Mouse (Mus musculus) heart, postnatal 36 days (tissue): Measurements from ENCODE around the gene Cd300e. TPM values are rescaled to one million over a fixed set of nuclear protein-coding genes. Genes with fewer than 3 reads are reported as not detected.
"Not testable (repeated sequence)": the region's sequence is repeated elsewhere in the genome, so short reads cannot be mapped to it uniquely, and the experiment has no call there.

ENCODE experiments used
- DNase-seq, 2 experiments: peaks; one replicate each; pipeline ENCODE4 v3.0.0; 2021 to 2022
- intact Hi-C: fragments of 180-260 bp; cut with DNase I; formaldehyde crosslinking; loops from one replicate; pipeline ENCODE4 v1.15.1; 2025
- total RNA-seq, 2 experiments: library from RNA; stranded (reverse); gene quantifications; 2 replicates each; pipeline ENCODE4 v1.2.3; 2021

Gene Cd300e
- total RNA-seq, 2 experiments from 2014 or later, result 0.22 to 0.49 TPM

DNA sequence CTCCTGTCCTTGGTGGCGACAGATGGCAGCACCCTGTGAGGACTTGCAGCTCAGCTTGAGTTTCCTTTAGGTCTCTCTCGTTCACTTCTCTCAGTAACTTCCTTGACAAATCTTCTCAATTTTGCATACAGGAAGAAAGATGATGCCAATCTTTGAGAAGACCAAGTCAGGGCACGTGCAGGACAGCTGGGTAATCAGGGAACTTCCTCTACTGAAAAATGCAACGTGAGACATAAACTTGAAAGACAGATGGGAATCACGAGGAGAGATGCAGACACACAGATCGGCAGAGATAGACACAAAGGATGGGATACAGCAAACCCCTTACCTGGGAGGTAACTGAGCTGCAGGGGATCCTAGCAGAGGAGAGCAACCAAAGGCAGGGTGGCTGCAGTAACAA, 35.1 kb downstream of the Cd300e start, which contains the start of gene Cd300ld4:
Cd300ld4 (minus strand) TSS at position 101 of the 400 bp plus-strand sequence.
- DNase-seq, intact Hi-C loops: not testable (repeated sequence)

- DNase-seq, intact Hi-C loops: not testable (repeated sequence)
Observed at GRCm38 (mm10) chr11:115016093-115016492, 45.9 kb downstream of the Cd300e start, which contains the start of gene Cd300ld2. TSS of gene Cd300ld2 (minus strand) at chr11:115016193.

GRCm38 (mm10) chr11:115004070-115004469, 57.9 kb downstream of the Cd300e start:
- DNase-seq, result no peak

More at GRCm38 (mm10) chr11:115004070-115004469, 57.9 kb downstream of the Cd300e start:
- intact Hi-C loops, result no loop called here

Other genes with a start within 250 kb of the Cd300e start
- gene Gprc5c, start 211.0 kb downstream of the Cd300e start, total RNA-seq, result 10 to 100 TPM; 10.2 to 11.2 TPM
- 1 to 10 TPM; 1.6 to 1.8 TPM for gene Cd300a, start 172.1 kb downstream of the Cd300e start, total RNA-seq
- 1 to 10 TPM in 1 of 2 experiments, under 1 TPM in 1; 0.75 to 1.7 TPM for gene Cd300lb, start 127.8 kb downstream of the Cd300e start, total RNA-seq
- gene Cd300c, start 93.0 kb downstream of the Cd300e start, total RNA-seq, result not detected
- 1 to 10 TPM; 1.5 to 1.6 TPM for gene Cd300ld, start 72.3 kb downstream of the Cd300e start, total RNA-seq
- 1 to 10 TPM; 2.4 to 3.4 TPM for gene Cd300c2, start 60.3 kb downstream of the Cd300e start, total RNA-seq
- gene Cd300ld2, start 46.0 kb downstream of the Cd300e start, total RNA-seq, result not detected
- gene Cd300ld4, start 35.2 kb downstream of the Cd300e start, total RNA-seq, result not detected
- gene Cd300ld5, start 24.4 kb downstream of the Cd300e start, total RNA-seq, result 1 to 10 TPM; 5.5 to 7.7 TPM
- 10 to 100 TPM in 1 of 2 experiments, 1 to 10 TPM in 1; 8.3 to 10.1 TPM for gene Cd300ld3, start 13.8 kb downstream of the Cd300e start, total RNA-seq
- under 1 TPM; 0.54 to 0.72 TPM for gene Rab37, start 29.3 kb upstream of the Cd300e start, total RNA-seq
- gene Cd300lf, start 71.8 kb upstream of the Cd300e start, total RNA-seq, result under 1 TPM; 0.08 to 0.33 TPM
- gene Slc9a3r1, start 101.2 kb upstream of the Cd300e start, total RNA-seq, result 10 to 100 TPM in 1 of 2 experiments, 1 to 10 TPM in 1; 9.9 to 10.5 TPM
- 10 to 100 TPM; 10.4 to 12.5 TPM for gene Tmem104, start 125.3 kb upstream of the Cd300e start, total RNA-seq
- gene Nat9, start 125.7 kb upstream of the Cd300e start, total RNA-seq, result 10 to 100 TPM; 19.8 to 28.0 TPM
- under 1 TPM; 0.11 to 0.25 TPM for gene Grin2c, start 205.1 kb upstream of the Cd300e start, total RNA-seq
- gene Fdxr, start 214.9 kb upstream of the Cd300e start, total RNA-seq, result 1 to 10 TPM; 9.5 to 9.7 TPM
- gene Fads6, start 235.5 kb upstream of the Cd300e start, total RNA-seq, result 1 to 10 TPM; 1.2 TPM
- not detected for gene Otop2, start 245.0 kb upstream of the Cd300e start, total RNA-seq